Mouse (Mus musculus): ENCODE measurements around the gene Filip1. TPM values are rescaled to one million over a fixed set of nuclear protein-coding genes. Genes with fewer than 3 reads are reported as not detected.
"Not testable (repeated sequence)": the region's sequence is repeated elsewhere in the genome, so short reads cannot be mapped to it uniquely, and the experiment has no call there.

The Filip1 gene
- 3.8 and 4.2 TPM in 2 replicates for polyA plus RNA-seq (2016; fragmentation: Nextera tagmentation; extraction: Ambion mirVana)

- 62% methylated on average over 7 of the region's 7 CpGs for WGBS
- H3K27ac ChIP-seq: no peak within 1 kb of the TSS
- no peaks in the 10 kb centered on the region for H3K4me1 ChIP-seq
Measured at GRCm38 (mm10) chr9:80012751-80013150, at the start of gene Filip1. Gene Filip1, minus strand, starts transcription at chr9:80012851.

GRCm38 (mm10) chr9:80057690-80058089 lies 45.0 kb upstream of the Filip1 start:
- no peak overlapping the region for H3K4me3 ChIP-seq

More at GRCm38 (mm10) chr9:80012751-80013150, at the start of gene Filip1:
- Histone ChIP-seq H3K27me3 (no peaks in the 10 kb centered on the region), H3K36me3 (no peaks in the 10 kb centered on the region), H3K9ac (no peak within 1 kb of the TSS), H3K4me2 (replicated peaks) (no peak within 1 kb of the TSS), H3K9me3 (replicated peaks) (no peaks in the 10 kb centered on the region), H3K4me3 (no peak within 1 kb of the TSS)
- ATAC-seq (ENCODE audit: low FRiP score): no peak

GRCm38 (mm10) chr9:80052951-80053350 lies 40.3 kb upstream of the Filip1 start:
- H3K4me1 ChIP-seq: no peaks in the 10 kb centered on the region
- H3K9ac ChIP-seq: no peak overlapping the region
- peaks cover 6% of the 10 kb centered on the region; the same call in 1 of the 2 replicates for H3K9me3 ChIP-seq (replicated peaks)
- no peak overlapping the region for H3K4me3 ChIP-seq
- no peak overlapping the region for H3K27ac ChIP-seq
- no peaks in the 10 kb centered on the region for H3K27me3 ChIP-seq
- 94% methylated on average over 5 of the region's 5 CpGs for WGBS
- H3K36me3 ChIP-seq: no peaks in the 10 kb centered on the region
- ATAC-seq (ENCODE audit: low FRiP score): no peak
- H3K4me2 ChIP-seq (replicated peaks): no peak overlapping the region

More at GRCm38 (mm10) chr9:80057690-80058089, 45.0 kb upstream of the Filip1 start:
- H3K9me3 ChIP-seq (replicated peaks): peaks cover 6% of the 10 kb centered on the region; the same call in 1 of the 2 replicates
- H3K9ac ChIP-seq: no peak overlapping the region
- no peaks in the 10 kb centered on the region for H3K27me3 ChIP-seq
- no peak for ATAC-seq (ENCODE audit: low FRiP score)
- no peak overlapping the region for H3K27ac ChIP-seq
- H3K36me3 ChIP-seq: no peaks in the 10 kb centered on the region
- H3K4me2 ChIP-seq (replicated peaks): no peak overlapping the region
- WGBS: 83% methylated on average over 2 of the region's 2 CpGs
- H3K4me1 ChIP-seq: no peaks in the 10 kb centered on the region

- H3K9me3 ChIP-seq (replicated peaks); H3K27ac ChIP-seq; H3K4me3 ChIP-seq; H3K9ac ChIP-seq; H3K27me3 ChIP-seq; ATAC-seq (ENCODE audit: low FRiP score); H3K36me3 ChIP-seq; H3K4me2 ChIP-seq (replicated peaks); H3K4me1 ChIP-seq: not testable (repeated sequence)
- WGBS: 49% methylated on average over 5 of the region's 5 CpGs
Measured at GRCm38 (mm10) chr9:80049271-80049670, 36.6 kb upstream of the Filip1 start.

GRCm38 (mm10) chr9:80044301-80044700 lies 31.6 kb upstream of the Filip1 start:
- not testable (repeated sequence) for H3K9ac ChIP-seq; H3K27me3 ChIP-seq; ATAC-seq (ENCODE audit: low FRiP score); H3K9me3 ChIP-seq (replicated peaks); H3K27ac ChIP-seq; H3K4me2 ChIP-seq (replicated peaks); H3K4me3 ChIP-seq; H3K36me3 ChIP-seq; H3K4me1 ChIP-seq
- WGBS: 87% methylated on average over 4 of the region's 4 CpGs

- H3K4me3 ChIP-seq: no peak overlapping the region
- no peak overlapping the region for H3K27ac ChIP-seq
- no peak overlapping the region for H3K4me2 ChIP-seq (replicated peaks)
- H3K27me3 ChIP-seq: no peaks in the 10 kb centered on the region
- ATAC-seq (ENCODE audit: low FRiP score): no peak
- 5% methylated on average over 2 of the region's 2 CpGs for WGBS
- no peaks in the 10 kb centered on the region for H3K4me1 ChIP-seq
- H3K9ac ChIP-seq: no peak overlapping the region
- no peaks in the 10 kb centered on the region for H3K36me3 ChIP-seq
- no peaks in the 10 kb centered on the region for H3K9me3 ChIP-seq (replicated peaks)
Measured at GRCm38 (mm10) chr9:80039296-80039815, 26.7 kb upstream of the Filip1 start.

GRCm38 (mm10) chr9:80037997-80038383 lies 25.3 kb upstream of the Filip1 start:
- no peaks in the 10 kb centered on the region for H3K36me3 ChIP-seq
- no peaks in the 10 kb centered on the region for H3K9me3 ChIP-seq (replicated peaks)
- H3K9ac ChIP-seq: no peak overlapping the region
- no peaks in the 10 kb centered on the region for H3K4me1 ChIP-seq
- no peak for ATAC-seq (ENCODE audit: low FRiP score)
- no peak overlapping the region for H3K4me2 ChIP-seq (replicated peaks)
- no peak overlapping the region for H3K27ac ChIP-seq
- no peak overlapping the region for H3K4me3 ChIP-seq
- H3K27me3 ChIP-seq: no peaks in the 10 kb centered on the region

- Histone ChIP-seq H3K9me3 (replicated peaks) (no peaks in the 10 kb centered on the region), H3K27ac (no peak overlapping the region), H3K4me2 (replicated peaks) (no peak overlapping the region), H3K4me1 (no peaks in the 10 kb centered on the region), H3K9ac (no peak overlapping the region), H3K4me3 (no peak overlapping the region), H3K36me3 (no peaks in the 10 kb centered on the region), H3K27me3 (no peaks in the 10 kb centered on the region)
- no peak for ATAC-seq (ENCODE audit: low FRiP score)
- WGBS: 90% methylated on average over 13 of the region's 13 CpGs
Measured at GRCm38 (mm10) chr9:80037262-80037996, 24.8 kb upstream of the Filip1 start.

- 72% methylated on average over 6 of the region's 6 CpGs for WGBS
- H3K9me3 ChIP-seq (replicated peaks): no peaks in the 10 kb centered on the region
- H3K4me2 ChIP-seq (replicated peaks): no peak overlapping the region
- H3K27me3 ChIP-seq: no peaks in the 10 kb centered on the region
- no peaks in the 10 kb centered on the region for H3K36me3 ChIP-seq
- no peak for ATAC-seq (ENCODE audit: low FRiP score)
- no peak overlapping the region for H3K4me3 ChIP-seq
- H3K4me1 ChIP-seq: no peaks in the 10 kb centered on the region
- no peak overlapping the region for H3K27ac ChIP-seq
- H3K9ac ChIP-seq: no peak overlapping the region
Measured at GRCm38 (mm10) chr9:80026581-80027021, 13.9 kb upstream of the Filip1 start.

GRCm38 (mm10) chr9:80026017-80026416 lies 13.4 kb upstream of the Filip1 start:
- Histone ChIP-seq H3K9ac (no peak overlapping the region), H3K9me3 (replicated peaks) (no peaks in the 10 kb centered on the region), H3K27me3 (no peaks in the 10 kb centered on the region), H3K4me1 (no peaks in the 10 kb centered on the region), H3K4me3 (no peak overlapping the region), H3K36me3 (no peaks in the 10 kb centered on the region), H3K27ac (no peak overlapping the region), H3K4me2 (replicated peaks) (no peak overlapping the region)
- no peak for ATAC-seq (ENCODE audit: low FRiP score)
- 7% methylated on average over 2 of the region's 2 CpGs for WGBS

GRCm38 (mm10) chr9:80025347-80025746 lies 12.7 kb upstream of the Filip1 start:
- 95% methylated on average over 5 of the region's 5 CpGs for WGBS
- H3K9me3 ChIP-seq (replicated peaks); H3K27ac ChIP-seq; H3K27me3 ChIP-seq; ATAC-seq (ENCODE audit: low FRiP score); H3K4me2 ChIP-seq (replicated peaks); H3K4me1 ChIP-seq; H3K36me3 ChIP-seq; H3K4me3 ChIP-seq; H3K9ac ChIP-seq: not testable (repeated sequence)

- Histone ChIP-seq H3K9ac (no peak overlapping the region), H3K4me3 (no peak overlapping the region), H3K4me1 (no peaks in the 10 kb centered on the region), H3K27ac (no peak overlapping the region), H3K36me3 (no peaks in the 10 kb centered on the region), H3K27me3 (no peaks in the 10 kb centered on the region), H3K9me3 (replicated peaks) (no peaks in the 10 kb centered on the region), H3K4me2 (replicated peaks) (no peak overlapping the region)
- WGBS: 71% methylated on average over 8 of the region's 8 CpGs
- ATAC-seq (ENCODE audit: low FRiP score): no peak
Measured at GRCm38 (mm10) chr9:80022821-80023220, 10.2 kb upstream of the Filip1 start.

GRCm38 (mm10) chr9:80021648-80022047 lies 9.0 kb upstream of the Filip1 start:
- H3K9me3 ChIP-seq (replicated peaks): no peaks in the 10 kb centered on the region
- no peak for ATAC-seq (ENCODE audit: low FRiP score)
- no peak overlapping the region for H3K27ac ChIP-seq
- H3K4me1 ChIP-seq: no peaks in the 10 kb centered on the region
- H3K4me2 ChIP-seq (replicated peaks): no peak overlapping the region
- H3K4me3 ChIP-seq: no peak overlapping the region
- no peaks in the 10 kb centered on the region for H3K36me3 ChIP-seq
- WGBS: 48% methylated on average over 1 of the region's 1 CpGs
- H3K27me3 ChIP-seq: no peaks in the 10 kb centered on the region
- H3K9ac ChIP-seq: no peak overlapping the region
